Mouse (Mus musculus) adrenal gland, postnatal 4 days (tissue): ENCODE measurements at regions not wholly inside any gene's neighbourhood (a gene's known extent, or its start where the extent isn't known, plus 50 kb on each side); places are given as distances from the start of the nearest gene placed in this dataset.

ENCODE experiments used
- DNase-seq, 2 experiments: peaks; one replicate each; pipeline ENCODE4 v3.0.0; 2021 to 2022; ENCODE audit warnings: low spot score in 2 of 2, mixed read lengths in 2 of 2

- DNase-seq: peak in 1 of 2 experiments; percentile 4
These were observed 404.7 kb downstream of the Pla2g4a start for GRCm38 (mm10) chr1:149556381-149556780.

GRCm38 (mm10) chr1:149555355-149556007, 405.6 kb downstream of the Pla2g4a start:
- DNase-seq: no peak

- DNase-seq: no peak
These were observed 415.0 kb downstream of the Pla2g4a start for GRCm38 (mm10) chr1:149546076-149546475.

- DNase-seq: no peak
These were observed 419.7 kb downstream of the Pla2g4a start for GRCm38 (mm10) chr1:149541386-149541785.

GRCm38 (mm10) chr1:149533651-149534050, 427.4 kb downstream of the Pla2g4a start:
- DNase-seq: no peak
